Mouse (Mus musculus): ENCODE measurements around the gene Zfp507.
A peak's percentile ranks its signal among the peaks of the same experiment; 100 is the strongest.

The Zfp507 gene

GRCm38 (mm10) chr7:35782252-35782651 lies 20.6 kb downstream of the Zfp507 start:
- DNase-seq (ENCODE audit: low spot score), result no peak

GRCm38 (mm10) chr7:35774127-35774526 lies 28.7 kb downstream of the Zfp507 start:
- DNase-seq (ENCODE audit: low spot score), result no peak

- no peak for DNase-seq (ENCODE audit: low spot score)
Measured at GRCm38 (mm10) chr7:35772347-35772746, 30.5 kb downstream of the Zfp507 start.

GRCm38 (mm10) chr7:35771106-35771505 lies 31.7 kb downstream of the Zfp507 start:
- DNase-seq (ENCODE audit: low spot score), result no peak

- DNase-seq (ENCODE audit: low spot score), result no peak
Measured at GRCm38 (mm10) chr7:35770122-35770521, 32.7 kb downstream of the Zfp507 start.

GRCm38 (mm10) chr7:35764461-35764860 lies 38.3 kb downstream of the Zfp507 start:
- no peak for DNase-seq (ENCODE audit: low spot score)

GRCm38 (mm10) chr7:35761801-35762200 lies 41.0 kb downstream of the Zfp507 start:
- no peak for DNase-seq (ENCODE audit: low spot score)

GRCm38 (mm10) chr7:35759602-35760001 lies 43.2 kb downstream of the Zfp507 start:
- no peak for DNase-seq (ENCODE audit: low spot score)

GRCm38 (mm10) chr7:35756510-35757440 lies 46.0 kb downstream of the Zfp507 start:
- no peak for DNase-seq (ENCODE audit: low spot score)

GRCm38 (mm10) chr7:35754886-35755168 lies 48.0 kb downstream of the Zfp507 start:
- no peak for DNase-seq (ENCODE audit: low spot score)

GRCm38 (mm10) chr7:35754033-35754885 lies 48.5 kb downstream of the Zfp507 start, which contains the start of gene Dpy19l3:
Gene Dpy19l3, minus strand, starts transcription at chr7:35754454.
- peak; percentile 74 for DNase-seq (ENCODE audit: low spot score)

- DNase-seq (ENCODE audit: low spot score), result no peak
Measured at GRCm38 (mm10) chr7:35753319-35754032, 49.3 kb downstream of the Zfp507 start.

GRCm38 (mm10) chr7:35750873-35751272 lies 51.9 kb downstream of the Zfp507 start:
- no peak for DNase-seq (ENCODE audit: low spot score)

- DNase-seq (ENCODE audit: low spot score), result no peak
Measured at GRCm38 (mm10) chr7:35747397-35747964, 55.3 kb downstream of the Zfp507 start.

- DNase-seq (ENCODE audit: low spot score), result no peak
Measured at GRCm38 (mm10) chr7:35746686-35747396, 56.0 kb downstream of the Zfp507 start.

GRCm38 (mm10) chr7:35745281-35745702 lies 57.5 kb downstream of the Zfp507 start:
- no peak for DNase-seq (ENCODE audit: low spot score)

GRCm38 (mm10) chr7:35744771-35745170 lies 58.0 kb downstream of the Zfp507 start:
- DNase-seq (ENCODE audit: low spot score), result no peak

GRCm38 (mm10) chr7:35742310-35742709 lies 60.5 kb downstream of the Zfp507 start:
- DNase-seq (ENCODE audit: low spot score), result no peak

GRCm38 (mm10) chr7:35741858-35742257 lies 60.9 kb downstream of the Zfp507 start:
- no peak for DNase-seq (ENCODE audit: low spot score)

- no peak for DNase-seq (ENCODE audit: low spot score)
Measured at GRCm38 (mm10) chr7:35740489-35741230, 62.1 kb downstream of the Zfp507 start.

- DNase-seq (ENCODE audit: low spot score), result no peak
Measured at GRCm38 (mm10) chr7:35738871-35739270, 63.9 kb downstream of the Zfp507 start.
